Mouse (Mus musculus) C2C12 (cell line): ENCODE data around the gene Taok1.

Experiments
- CEBPB ChIP-seq: IDR thresholded peaks from one replicate; pipeline ENCODE4 v1.6.1; 2011; ENCODE audit warnings: low read depth, mild to moderate bottlenecking, control low read depth, moderate library complexity
- CTCF ChIP-seq: IDR thresholded peaks from one replicate; pipeline ENCODE4 v1.5.1; 2011; ENCODE audit not compliant: control insufficient read depth, insufficient read depth, insufficient read length
- FOSL1 ChIP-seq: IDR thresholded peaks from one replicate; pipeline ENCODE4 v1.8.0; 2011; ENCODE audit warnings: mild to moderate bottlenecking, low read length; ENCODE audit not compliant: poor library complexity, insufficient read depth, severe bottlenecking
- MAX ChIP-seq: IDR thresholded peaks from one replicate; pipeline ENCODE4 v1.6.1; 2011; ENCODE audit warnings: mild to moderate bottlenecking, control low read depth
- MYOD1 ChIP-seq: IDR thresholded peaks from one replicate; pipeline ENCODE4 v1.6.1; 2011; ENCODE audit warnings: low read depth; ENCODE audit not compliant: control insufficient read depth, insufficient read length
- MYOG ChIP-seq: IDR thresholded peaks from one replicate; pipeline ENCODE4 v1.6.1; 2011; ENCODE audit not compliant: control insufficient read depth, insufficient read length; ENCODE audit errors: extremely low read depth
- USF1 ChIP-seq: IDR thresholded peaks from one replicate; pipeline ENCODE4 v1.6.1; 2011; ENCODE audit warnings: low read depth, mild to moderate bottlenecking, control low read depth, moderate library complexity

DNA sequence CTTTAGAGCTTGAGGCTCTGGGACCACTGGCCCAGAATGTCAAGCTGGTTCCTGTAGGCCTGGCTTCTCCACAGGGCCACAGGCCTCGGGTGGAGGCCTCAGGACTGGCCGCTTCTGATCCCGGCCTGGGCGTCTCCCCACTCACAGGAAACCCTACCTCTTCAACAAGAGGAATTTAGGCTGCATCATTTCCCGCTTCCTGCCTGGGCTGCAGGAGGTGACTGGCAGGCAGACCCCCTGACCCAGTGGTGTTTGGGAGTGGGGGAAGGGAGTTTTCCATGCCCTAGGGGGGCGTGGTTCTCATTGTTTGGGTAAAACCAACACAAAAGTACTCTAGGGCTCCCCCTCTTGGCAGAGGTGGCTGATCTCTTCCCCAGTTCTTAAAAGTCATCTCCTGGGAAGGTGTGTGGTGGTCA lies 110.3 kb downstream of the Taok1 start:
- TF ChIP-seq CTCF (no peak), USF1 (no peak), MAX (no peak), MYOD1 (no peak), FOSL1 (no peak), CEBPB (no peak), MYOG (no peak)
